Mouse (Mus musculus) embryonic fibroblast, embryonic 13.5 days (primary cell): ENCODE data around the gene Ctnna3.

Experiments
- CTCF ChIP-seq: IDR thresholded peaks from 2 replicates; pipeline ENCODE4 v1.5.1; 2011; ENCODE audit warnings: mild to moderate bottlenecking, control low read depth, low read length, moderate library complexity, borderline replicate concordance; ENCODE audit not compliant: insufficient read depth
- POLR2A ChIP-seq: IDR thresholded peaks from 2 replicates; pipeline ENCODE4 v1.6.1; 2011; ENCODE audit warnings: low read depth, mild to moderate bottlenecking, control low read depth, low read length, moderate library complexity

GRCm38 (mm10) chr10:63786390-63786789 lies 356.5 kb downstream of the Ctnna3 start:
- no peak for TF ChIP-seq CTCF
- TF ChIP-seq POLR2A, result no peak
